Mouse (Mus musculus) liver, embryonic 14.5 days (tissue): ENCODE data around the gene Prdm2. TPM values are rescaled to one million over a fixed set of nuclear protein-coding genes. Genes with fewer than 3 reads are reported as not detected.

Experiments used
- ATAC-seq: fragments of 200-750 bp; cut with Nextera tagmentation; 2 replicates; pipeline ENCODE4 v1.8.0; 2017; ENCODE audit warnings: moderate number of reproducible peaks, mild to moderate bottlenecking, moderate library complexity; ENCODE audit not compliant: insufficient read depth
- DNase-seq, 3 experiments: peaks; one replicate each; pipeline ENCODE4 v3.0.0-alpha.2; 2012 to 2013; ENCODE audit warnings: low read depth in 3 of 3, low spot score in 3 of 3
- H3K27ac ChIP-seq: fragments of 300-500 bp; sonication (generic); 2 replicates; pipeline ENCODE4 v1.5.1; 2014; ENCODE audit warnings: moderate library complexity, mild to moderate bottlenecking, control low read depth, inconsistent platforms
- H3K27me3 ChIP-seq: fragments of 300-500 bp; sonication (generic); 2 replicates; pipeline ENCODE4 v1.6.1; 2014; ENCODE audit warnings: mild to moderate bottlenecking, low read length, moderate library complexity; ENCODE audit not compliant: control insufficient read depth, insufficient read depth
- H3K36me3 ChIP-seq: fragments of 300-500 bp; sonication (generic); replicated peaks from 2 replicates; pipeline ENCODE4 v1.6.1; 2014; ENCODE audit warnings: low read depth; ENCODE audit not compliant: control insufficient read depth, insufficient read depth
- H3K4me1 ChIP-seq, 2 experiments: fragments of 200-500 bp in 1 of 2; fragments of 300-500 bp in 1 of 2; sonication (generic) in 1 of 2; replicated peaks; 2 replicates each; pipeline ENCODE4 v1.6.1; 2012 to 2014; ENCODE audit warnings: antibody characterized with exemption in 1 of 2, inconsistent platforms in 1 of 2, low read length in 1 of 2; ENCODE audit not compliant: control insufficient read depth in 2 of 2, insufficient read depth in 2 of 2
- H3K4me2 ChIP-seq: fragments of 300-500 bp; sonication (generic); 2 replicates; pipeline ENCODE4 v1.6.1; 2014; ENCODE audit warnings: low read depth, mild to moderate bottlenecking, control low read depth, moderate library complexity
- H3K4me3 ChIP-seq, 2 experiments: fragments of 200-500 bp in 1 of 2; fragments of 300-500 bp in 1 of 2; sonication (generic) in 1 of 2; 2 replicates each; pipeline ENCODE4 v1.5.1; 2012 to 2014; ENCODE audit warnings: low read depth in 2 of 2, low read length in 2 of 2, mild to moderate bottlenecking in 2 of 2, control low read depth in 1 of 2, inconsistent platforms in 1 of 2, moderate library complexity in 1 of 2; ENCODE audit not compliant: insufficient read depth in 1 of 2
- H3K9ac ChIP-seq: fragments of 300-500 bp; sonication (generic); replicated peaks from 2 replicates; pipeline ENCODE4 v1.6.1; 2014; ENCODE audit warnings: mild to moderate bottlenecking, control low read depth, moderate library complexity
- H3K9me3 ChIP-seq: fragments of 300-500 bp; sonication (generic); 2 replicates; pipeline ENCODE4 v1.6.1; 2016; ENCODE audit warnings: low read length, mixed read lengths; ENCODE audit not compliant: control insufficient read depth
- CTCF ChIP-seq: IDR thresholded peaks from 2 replicates; pipeline ENCODE4 v1.5.1; 2016; ENCODE audit warnings: antibody characterized with exemption, low read depth, control low read depth
- EP300 ChIP-seq: IDR thresholded peaks from 2 replicates; pipeline ENCODE4 v1.6.1; 2016; ENCODE audit warnings: antibody characterized with exemption, low read depth
- WGBS: fragments of 180-500 bp; shearing (Covaris S2); extraction: QIAGEN DNeasy Blood & Tissue Kit; methylation state at CpG from one replicate; pipeline ENCODE4 v1.1.7; 2014; ENCODE audit not compliant: insufficient replicate concordance; 5-methylcytosine and 5-hydroxymethylcytosine counted together
- polyA plus RNA-seq, 2 experiments: library from polyadenylated mRNA; depleted of rRNA in 1 of 2; stranded (reverse) in 1 of 2; unstranded in 1 of 2; fragments of >200 nt; fragmentation: Nextera tagmentation in 1 of 2; extraction: Ambion mirVana in 1 of 2; gene quantifications; 2 replicates each; pipeline versions ENCODE4 v1.2.1 to v1.2.3; 2012 to 2014

The Prdm2 gene
- polyA plus RNA-seq, 2 experiments = 2.7 to 3.6 TPM

GRCm38 (mm10) chr4:143171600-143172290, 41.0 kb downstream of the Prdm2 start:
- Histone ChIP-seq H3K9ac (no peak overlapping the region), H3K4me3 (no peak overlapping the region), H3K4me2 (no peak overlapping the region), H3K27ac (no peak overlapping the region), H3K36me3 (no peaks in the 10 kb centered on the region), H3K9me3 (no peaks in the 10 kb centered on the region), H3K4me1 (no peaks in the 10 kb centered on the region), H3K27me3 (no peaks in the 10 kb centered on the region)
- ATAC-seq (no peak), DNase-seq (no peak)
- 55% methylated on average over 4 of the region's 4 CpGs for WGBS
- TF ChIP-seq CTCF = no peak
- TF ChIP-seq EP300 = no peak

GRCm38 (mm10) chr4:143170290-143170689, 42.5 kb downstream of the Prdm2 start:
- 72% methylated on average over 2 of the region's 2 CpGs for WGBS
- TF ChIP-seq EP300 (no peak), CTCF (no peak)
- H3K4me2 ChIP-seq = no peak overlapping the region

GRCm38 (mm10) chr4:143168093-143168492, 44.7 kb downstream of the Prdm2 start:
- Histone ChIP-seq H3K27me3 (no peaks in the 10 kb centered on the region), H3K4me2 (no peak overlapping the region), H3K9ac (no peak overlapping the region), H3K27ac (no peak overlapping the region), H3K9me3 (no peaks in the 10 kb centered on the region), H3K4me1 (no peaks in the 10 kb centered on the region), H3K36me3 (no peaks in the 10 kb centered on the region), H3K4me3 (no peak overlapping the region)
- DNase-seq (no peak), ATAC-seq (no peak)
- 64% methylated on average over 3 of the region's 3 CpGs for WGBS
- TF ChIP-seq EP300 (no peak), CTCF (no peak)

More at GRCm38 (mm10) chr4:143170290-143170689, 42.5 kb downstream of the Prdm2 start:
- no peaks in the 10 kb centered on the region for H3K9me3 ChIP-seq
- no peaks in the 10 kb centered on the region for H3K36me3 ChIP-seq
- no peak for ATAC-seq
- DNase-seq = no peak
- H3K9ac ChIP-seq = no peak overlapping the region
- H3K27ac ChIP-seq = no peak overlapping the region
- H3K27me3 ChIP-seq = no peaks in the 10 kb centered on the region
- no peaks in the 10 kb centered on the region for H3K4me1 ChIP-seq
- no peak overlapping the region for H3K4me3 ChIP-seq

GRCm38 (mm10) chr4:143161619-143162479, 50.9 kb downstream of the Prdm2 start:
- Histone ChIP-seq H3K4me1 (peaks cover 3 to 12% of the 10 kb centered on the region in 2 experiments), H3K4me3 (peak overlapping the region; percentile 95 to 98), H3K4me2 (peak overlapping the region; percentile 82), H3K27me3 (no peaks in the 10 kb centered on the region), H3K9ac (peak overlapping the region; percentile 86), H3K27ac (peak overlapping the region; percentile 95), H3K36me3 (no peaks in the 10 kb centered on the region; the same call in 1 of the 2 replicates), H3K9me3 (no peaks in the 10 kb centered on the region)
- WGBS = under 1% methylated on average over 94 of the region's 102 CpGs
- peak; percentile 98 for ATAC-seq
- no peak for TF ChIP-seq EP300
- peak; percentile 96 for DNase-seq

GRCm38 (mm10) chr4:143160826-143161225, 52.0 kb downstream of the Prdm2 start:
- Histone ChIP-seq H3K36me3 (no peaks in the 10 kb centered on the region; the same call in 1 of the 2 replicates), H3K4me3 (peak overlapping the region; percentile 95 to 98), H3K9me3 (no peaks in the 10 kb centered on the region), H3K4me1 (peaks cover 3 to 12% of the 10 kb centered on the region in 2 experiments), H3K27ac (peak overlapping the region; percentile 95), H3K9ac (peak overlapping the region; percentile 86), H3K27me3 (no peaks in the 10 kb centered on the region), H3K4me2 (peak overlapping the region; percentile 82)
- TF ChIP-seq CTCF = no peak
- TF ChIP-seq EP300 = no peak
- ATAC-seq (no peak), DNase-seq (no peak)
- WGBS = 52% methylated on average over 3 of the region's 3 CpGs
